Mouse (Mus musculus) neural tube, embryonic 14.5 days (tissue): ENCODE results near the gene Gm20388. TPM values are rescaled to one million over a fixed set of nuclear protein-coding genes. Genes with fewer than 3 reads are reported as not detected.
"Not testable (repeated sequence)": the region's sequence is repeated elsewhere in the genome, so short reads cannot be mapped to it uniquely, and the experiment has no call there.

ENCODE experiments used
- ATAC-seq: fragments of 200-750 bp; cut with Nextera tagmentation; 2 replicates; pipeline ENCODE4 v1.8.0; 2017; ENCODE audit warnings: low read depth, mild to moderate bottlenecking, moderate TSS enrichment, moderate library complexity
- H3K27ac ChIP-seq: fragments of 300-500 bp; sonication (generic); 2 replicates; pipeline ENCODE4 v1.5.1; 2014; ENCODE audit warnings: low read depth, mild to moderate bottlenecking, control low read depth, low read length, moderate library complexity, mixed read lengths
- H3K27me3 ChIP-seq: fragments of 300-500 bp; sonication (generic); 2 replicates; pipeline ENCODE4 v1.6.1; 2014; ENCODE audit warnings: low read length; ENCODE audit not compliant: control insufficient read depth, insufficient read depth
- H3K36me3 ChIP-seq: fragments of 300-500 bp; sonication (generic); 2 replicates; pipeline ENCODE4 v1.6.1; 2014; ENCODE audit warnings: low read length, mixed read lengths; ENCODE audit not compliant: control insufficient read depth, insufficient read depth
- H3K4me1 ChIP-seq: fragments of 300-500 bp; sonication (generic); 2 replicates; pipeline ENCODE4 v1.6.1; 2014; ENCODE audit warnings: low read length; ENCODE audit not compliant: control insufficient read depth, insufficient read depth
- H3K4me2 ChIP-seq: fragments of 300-500 bp; sonication (generic); 2 replicates; pipeline ENCODE4 v1.6.1; 2014; ENCODE audit warnings: mild to moderate bottlenecking, low read depth, low read length, control low read depth
- H3K4me3 ChIP-seq: fragments of 300-500 bp; sonication (generic); 2 replicates; pipeline ENCODE4 v1.5.1; 2014; ENCODE audit warnings: low read depth, low read length, control low read depth, mixed read lengths
- H3K9ac ChIP-seq: fragments of 300-500 bp; sonication (generic); replicated peaks from 2 replicates; pipeline ENCODE4 v1.6.1; 2014; ENCODE audit warnings: low read depth, mild to moderate bottlenecking, control low read depth, low read length, mixed read lengths
- H3K9me3 ChIP-seq: fragments of 300-500 bp; sonication (generic); 2 replicates; pipeline ENCODE4 v1.6.1; 2016; ENCODE audit warnings: low read length; ENCODE audit not compliant: control insufficient read depth
- WGBS: fragments of 180-500 bp; shearing (Covaris S2); extraction: QIAGEN DNeasy Blood & Tissue Kit; methylation state at CpG from one replicate; pipeline ENCODE4 v1.1.7; 2014; 5-methylcytosine and 5-hydroxymethylcytosine counted together
- polyA plus RNA-seq: library from polyadenylated mRNA; unstranded; fragments of >200 nt; fragmentation: Nextera tagmentation; extraction: Ambion mirVana; gene quantifications from 2 replicates; pipeline ENCODE4 v1.2.1, GENCODE M21; 2014

Gm20388 gene
- polyA plus RNA-seq, 1 experiment from 2014 or later = 10.3 TPM

DNA sequence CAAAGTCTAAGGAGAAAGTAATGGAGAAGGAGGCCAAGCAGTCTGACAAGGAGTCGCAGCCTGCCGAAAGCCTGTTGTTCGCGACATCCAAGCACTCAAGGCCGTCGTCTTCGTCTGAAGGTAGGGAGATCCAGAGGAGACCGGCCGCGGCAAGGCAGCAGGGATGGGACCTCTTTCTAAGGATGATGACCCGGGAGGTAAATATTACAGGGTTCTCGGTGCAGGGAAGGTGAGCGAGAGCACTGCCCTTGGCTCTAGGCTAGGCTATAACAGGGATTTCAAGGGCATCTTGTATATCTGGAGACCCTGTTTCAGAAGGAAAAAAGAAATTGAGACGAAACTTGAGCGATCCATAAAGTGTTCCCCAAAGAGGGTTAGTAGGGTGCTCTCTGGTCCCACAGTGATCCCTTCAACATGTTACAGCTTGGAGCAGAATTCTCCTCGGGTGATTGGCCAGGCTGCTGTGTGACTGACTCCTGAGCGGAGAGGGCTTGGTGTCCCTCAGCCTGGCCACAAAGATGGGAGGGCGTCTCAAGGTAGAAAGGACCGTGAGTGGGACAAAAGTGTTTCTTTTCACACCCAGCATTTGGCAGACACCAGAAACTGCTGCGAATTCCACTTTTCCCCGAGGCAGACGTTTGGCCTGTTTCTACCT is 3302.6 kb downstream of the Gm20388 start:
- Histone ChIP-seq H3K4me1 (peaks cover 14% of the 10 kb centered on the region), H3K27ac (peak overlapping the region; percentile 4; the same call in 1 of the 2 replicates), H3K9ac (peak overlapping the region; percentile 97), H3K4me3 (peak overlapping the region; percentile 92), H3K9me3 (no peaks in the 10 kb centered on the region), H3K36me3 (peaks cover 18% of the 10 kb centered on the region), H3K4me2 (peak overlapping the region; percentile 71), H3K27me3 (no peaks in the 10 kb centered on the region)
- ATAC-seq = peak; percentile 29
- 19% methylated on average over 22 of the region's 22 CpGs for WGBS

DNA sequence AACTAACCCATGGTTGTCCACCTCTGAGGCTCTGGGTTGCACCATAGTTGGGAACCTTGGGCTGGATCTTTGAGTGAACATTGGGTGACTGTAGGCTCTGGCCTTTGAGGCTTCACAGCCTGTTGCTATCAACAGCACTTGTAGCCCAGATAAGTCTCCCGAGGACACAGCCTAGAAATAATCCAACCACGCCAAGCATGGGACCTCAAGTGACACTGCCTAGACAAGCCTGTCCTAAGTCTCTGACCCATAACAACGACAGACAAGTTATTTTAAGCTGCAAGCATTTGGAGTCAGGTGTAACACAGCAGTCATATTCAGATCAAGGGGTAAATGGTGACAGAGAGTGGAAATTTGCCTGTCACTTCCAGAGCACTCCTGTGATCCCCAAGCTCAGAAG is 3304.8 kb downstream of the Gm20388 start:
- no peak for ATAC-seq
- Histone ChIP-seq H3K36me3 (no peaks in the 10 kb centered on the region), H3K27ac (no peak overlapping the region), H3K4me2 (no peak overlapping the region), H3K27me3 (no peaks in the 10 kb centered on the region), H3K9ac (no peak overlapping the region), H3K4me3 (no peak overlapping the region), H3K9me3 (no peaks in the 10 kb centered on the region), H3K4me1 (peaks cover 14% of the 10 kb centered on the region)
- WGBS = 84% methylated on average over 3 of the region's 3 CpGs

DNA sequence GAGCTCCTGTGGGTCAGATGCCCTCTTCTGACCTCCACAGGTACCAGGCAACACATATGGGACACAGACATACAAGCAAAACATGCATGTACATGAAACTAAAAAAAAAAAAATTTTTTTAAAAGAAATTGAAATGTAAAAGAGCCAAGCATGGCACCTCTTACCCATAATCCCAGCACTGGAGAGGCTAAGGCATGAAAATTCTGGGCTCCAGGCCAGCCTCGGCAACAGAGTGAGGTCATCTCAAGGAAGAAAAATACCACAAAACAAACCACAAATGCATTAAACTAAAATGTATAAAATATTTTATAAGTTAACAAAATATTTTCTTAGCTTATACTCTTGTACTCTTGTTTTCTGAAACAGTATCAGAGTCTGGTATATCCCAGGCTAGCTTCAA is 3310.3 kb downstream of the Gm20388 start:
- Histone ChIP-seq H3K9me3 (no peaks in the 10 kb centered on the region), H3K27ac (no peak overlapping the region), H3K36me3 (no peaks in the 10 kb centered on the region), H3K4me1 (peaks cover 14% of the 10 kb centered on the region), H3K4me2 (no peak overlapping the region), H3K9ac (no peak overlapping the region), H3K27me3 (no peaks in the 10 kb centered on the region), H3K4me3 (no peak overlapping the region)
- ATAC-seq = no peak
- 97% methylated on average over 1 of the region's 1 CpGs for WGBS

DNA sequence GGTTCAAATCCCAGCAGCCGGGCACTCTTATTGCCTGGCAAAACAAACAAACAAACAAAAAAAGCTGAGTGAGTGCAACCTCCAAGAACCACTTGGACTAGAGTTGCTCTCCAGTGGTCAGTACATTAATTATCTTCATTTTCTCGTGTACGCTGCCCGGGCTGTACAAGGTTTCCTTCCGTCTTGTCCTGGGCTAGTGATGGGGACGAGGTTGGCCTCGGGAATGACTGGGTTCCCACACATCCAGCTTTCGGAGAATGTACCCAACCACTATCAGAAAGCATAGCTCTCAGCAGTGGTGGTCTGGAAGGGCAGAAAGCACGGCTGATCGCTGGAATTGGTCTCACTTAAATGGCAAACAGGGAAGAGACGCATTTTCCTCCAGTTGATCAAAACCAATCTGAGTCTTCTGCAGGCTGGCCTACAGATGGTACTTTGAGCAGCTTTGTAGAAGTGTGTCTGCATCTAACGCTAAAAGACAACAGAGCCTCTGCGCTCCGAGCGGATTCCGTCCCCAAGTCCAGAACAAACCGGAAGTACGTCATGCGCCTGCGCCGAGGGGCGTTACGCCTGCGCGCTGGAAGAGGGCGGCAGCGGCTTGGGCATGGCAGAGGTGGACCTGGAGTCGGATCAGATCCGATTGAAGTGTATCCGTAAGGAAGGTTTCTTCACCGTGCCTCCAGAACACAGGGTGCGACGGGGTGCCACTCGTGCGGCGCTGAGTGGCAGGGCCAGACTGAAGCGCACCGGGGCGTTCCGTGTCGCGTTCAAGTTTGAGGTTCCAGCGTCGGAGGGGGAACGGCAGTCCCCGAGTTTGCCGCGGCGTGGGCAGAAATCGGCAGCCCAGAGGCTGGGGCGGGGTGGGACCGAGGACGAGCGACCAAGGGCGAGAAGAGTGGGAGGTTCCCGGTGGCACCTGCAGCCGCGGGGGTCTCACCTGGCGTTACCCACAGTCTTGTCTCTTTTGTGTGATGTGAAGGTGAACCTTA is 3313.9 kb downstream of the Gm20388 start, which contains the start of gene Cdk10:
Cdk10 (plus strand) TSS at position 565 of the 989 bp plus-strand sequence.
- Histone ChIP-seq H3K27me3 (no peaks in the 10 kb centered on the region), H3K4me3 (peak within 1 kb of the TSS; percentile 73), H3K9ac (peak within 1 kb of the TSS; percentile 79), H3K9me3 (no peaks in the 10 kb centered on the region), H3K36me3 (peaks cover 3% of the 10 kb centered on the region; the same call in 1 of the 2 replicates), H3K4me2 (peak within 1 kb of the TSS; percentile 84), H3K27ac (peak within 1 kb of the TSS; percentile 80), H3K4me1 (peaks cover 14% of the 10 kb centered on the region)
- 3% methylated on average over 59 of the region's 59 CpGs for WGBS
- peak; percentile 89 for ATAC-seq

DNA sequence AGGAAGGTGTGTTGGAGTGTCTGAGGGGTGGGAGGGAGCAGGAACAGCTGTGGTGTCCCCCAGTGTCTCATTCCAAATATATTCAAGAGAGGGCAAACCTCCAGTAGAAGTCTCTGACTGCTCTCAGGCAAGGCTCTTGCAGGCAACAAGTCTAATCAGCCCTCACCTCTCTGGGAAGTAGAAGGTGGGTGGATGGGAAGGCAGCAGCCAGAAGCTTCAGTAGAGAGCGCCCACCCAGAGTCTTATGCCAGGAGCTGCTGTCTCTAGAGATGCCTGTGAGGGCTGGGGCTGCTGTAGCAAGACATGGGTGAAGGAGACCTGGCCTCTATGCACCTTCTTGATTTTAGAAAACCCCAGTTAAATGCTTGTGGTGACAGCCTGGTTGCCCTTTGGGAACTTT is 3317.8 kb downstream of the Gm20388 start:
- peaks cover 14% of the 10 kb centered on the region for H3K4me1 ChIP-seq
- H3K36me3 ChIP-seq = peaks cover 3% of the 10 kb centered on the region; the same call in 1 of the 2 replicates
- H3K4me3 ChIP-seq = no peak overlapping the region
- no peak overlapping the region for H3K27ac ChIP-seq
- H3K9me3 ChIP-seq = no peaks in the 10 kb centered on the region
- no peak for ATAC-seq
- no peaks in the 10 kb centered on the region for H3K27me3 ChIP-seq
- no peak overlapping the region for H3K4me2 ChIP-seq
- no peak overlapping the region for H3K9ac ChIP-seq
- 90% methylated on average over 1 of the region's 1 CpGs for WGBS

DNA sequence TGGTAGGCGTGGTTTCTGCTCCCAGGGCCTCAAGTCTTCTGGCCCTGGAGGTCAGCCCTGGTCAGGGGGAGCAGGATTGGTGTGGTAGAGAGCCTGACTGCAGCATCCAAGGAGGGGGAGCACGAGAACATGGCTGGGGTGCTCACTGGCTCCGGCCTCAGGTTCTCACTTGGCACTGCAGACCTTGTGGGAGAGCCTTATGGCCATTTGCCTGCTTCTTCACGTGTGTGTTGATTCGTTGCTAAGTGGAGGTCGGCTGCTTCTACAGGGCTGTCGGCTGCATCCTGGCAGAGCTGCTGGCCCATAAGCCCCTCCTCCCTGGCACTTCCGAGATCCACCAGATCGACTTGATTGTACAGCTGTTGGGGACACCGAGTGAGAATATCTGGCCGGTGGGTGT is 3319.7 kb downstream of the Gm20388 start:
- not testable (repeated sequence) for H3K4me3 ChIP-seq, ATAC-seq, H3K27ac ChIP-seq, H3K9me3 ChIP-seq, H3K4me1 ChIP-seq, H3K36me3 ChIP-seq, H3K4me2 ChIP-seq, H3K9ac ChIP-seq, H3K27me3 ChIP-seq
- 87% methylated on average over 10 of the region's 11 CpGs for WGBS

DNA sequence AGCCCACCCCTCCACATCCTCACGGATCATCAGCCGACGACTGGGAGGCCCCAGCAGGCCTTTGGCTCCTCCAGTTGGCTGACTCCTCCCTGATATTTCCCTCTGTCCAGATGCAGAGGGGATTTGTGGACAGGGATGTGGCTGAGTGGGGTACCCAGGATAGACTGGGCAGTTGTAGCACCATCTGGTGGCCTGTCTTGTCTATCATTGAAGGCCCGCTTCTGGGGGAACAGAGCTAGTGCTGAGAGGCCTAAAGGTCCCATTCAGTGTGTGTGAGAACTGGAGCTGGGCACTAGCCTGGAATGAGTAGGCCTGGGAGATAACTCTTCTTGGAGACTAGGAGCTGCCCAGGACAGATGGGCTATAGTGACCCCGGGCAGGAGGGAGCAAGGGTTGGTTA is 3321.1 kb downstream of the Gm20388 start:
- Histone ChIP-seq H3K4me1 (peaks cover 3% of the 10 kb centered on the region; the same call in 1 of the 2 replicates), H3K27ac (no peak overlapping the region), H3K27me3 (no peaks in the 10 kb centered on the region), H3K36me3 (peaks cover 3% of the 10 kb centered on the region; the same call in 1 of the 2 replicates), H3K9me3 (no peaks in the 10 kb centered on the region), H3K4me2 (no peak overlapping the region), H3K4me3 (no peak overlapping the region), H3K9ac (no peak overlapping the region)
- WGBS = 63% methylated on average over 5 of the region's 5 CpGs
- ATAC-seq = no peak

DNA sequence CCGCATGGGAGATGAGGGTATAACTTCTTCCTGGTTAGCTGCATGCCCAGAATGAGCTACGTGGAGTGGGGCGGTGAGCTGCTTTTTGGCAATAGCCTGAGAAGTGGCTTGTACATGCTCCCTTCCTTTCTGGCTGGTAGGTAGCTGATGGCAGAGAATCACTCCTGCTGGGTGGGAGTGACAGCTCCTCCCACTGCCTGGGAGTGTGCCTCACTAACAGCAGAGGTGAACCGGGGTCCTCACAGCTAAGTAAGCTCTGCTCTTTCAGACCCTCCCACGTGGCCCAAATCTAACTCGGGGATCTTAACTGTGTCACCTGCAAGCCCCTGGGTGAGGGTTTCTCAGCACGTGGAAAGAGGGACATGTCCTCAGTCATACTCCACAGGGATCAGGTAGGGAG is 3321.9 kb downstream of the Gm20388 start:
- no peak overlapping the region for H3K4me3 ChIP-seq
- no peak overlapping the region for H3K9ac ChIP-seq
- ATAC-seq = no peak
- no peaks in the 10 kb centered on the region for H3K9me3 ChIP-seq
- peaks cover 3% of the 10 kb centered on the region; the same call in 1 of the 2 replicates for H3K4me1 ChIP-seq
- H3K4me2 ChIP-seq = no peak overlapping the region
- 0 out of 2 replicates have a peak, but pooled peaks cover 2% of the 10 kb centered on the region for H3K36me3 ChIP-seq
- H3K27ac ChIP-seq = no peak overlapping the region
- WGBS = 23% methylated on average over 7 of the region's 7 CpGs
- no peaks in the 10 kb centered on the region for H3K27me3 ChIP-seq

DNA sequence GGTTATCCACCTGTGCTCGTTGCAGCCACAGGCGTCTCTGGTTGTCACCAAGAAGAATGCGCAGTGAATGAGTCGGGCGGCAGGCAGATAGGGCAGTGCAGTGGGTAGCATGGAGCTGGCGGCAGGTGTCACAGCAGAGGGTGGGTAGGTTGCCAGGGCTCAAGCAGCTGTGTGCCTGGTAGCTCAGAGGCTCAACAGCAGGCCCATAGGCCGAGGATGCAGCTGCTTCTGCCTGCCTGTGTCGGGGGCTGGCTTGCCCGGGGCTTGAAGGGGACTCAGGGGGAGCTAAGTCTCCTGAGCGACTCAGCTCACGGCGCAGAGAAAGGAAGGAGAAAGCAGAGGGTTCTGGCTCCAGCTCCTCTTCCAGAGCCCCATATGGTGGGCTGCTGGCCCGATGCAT is 3322.7 kb downstream of the Gm20388 start:
- Histone ChIP-seq H3K27ac (no peak overlapping the region), H3K27me3 (no peaks in the 10 kb centered on the region), H3K4me3 (no peak overlapping the region), H3K4me1 (peaks cover 3% of the 10 kb centered on the region; the same call in 1 of the 2 replicates), H3K36me3 (no peaks in the 10 kb centered on the region), H3K9ac (no peak overlapping the region), H3K9me3 (no peaks in the 10 kb centered on the region), H3K4me2 (no peak overlapping the region)
- peak; percentile 35; the same call in 1 of the 2 replicates for ATAC-seq
- 46% methylated on average over 11 of the region's 13 CpGs for WGBS
